Mouse (Mus musculus): Measurements from ENCODE around the gene Cacna1e. TPM values are rescaled to one million over a fixed set of nuclear protein-coding genes. Genes with fewer than 3 reads are reported as not detected.

Cacna1e gene
- polyA plus RNA-seq, 1 experiment from 2014 or later, result 1.7 TPM

GRCm38 (mm10) chr1:154886611-154887010 is 2.3 kb upstream of the Cacna1e start:
- 18% methylated on average over 2 of the region's 2 CpGs for WGBS
- ATAC-seq (ENCODE audit: low FRiP score), result peak; percentile 74
- Histone ChIP-seq H3K27me3 (ENCODE audit: control insufficient read depth, insufficient read depth, low read length) (peaks cover 10% of the 10 kb centered on the region), H3K4me2 (no peak overlapping the region), H3K4me3 (ENCODE audit: low read depth, low read length) (no peak overlapping the region), H3K9me3 (ENCODE audit: control insufficient read depth, low read length) (no peaks in the 10 kb centered on the region), H3K36me3 (ENCODE audit: control insufficient read depth, insufficient read depth, low read length) (no peaks in the 10 kb centered on the region), H3K27ac (ENCODE audit: low read depth, low read length) (no peak overlapping the region; the same call in 1 of the 2 replicates), H3K9ac (ENCODE audit: low read length) (peak overlapping the region; percentile 16; the same call in 1 of the 2 replicates), H3K4me1 (ENCODE audit: control insufficient read depth, insufficient read depth, low read length) (peaks cover 21% of the 10 kb centered on the region)
- peak; percentile 87 for DNase-seq (ENCODE audit: low spot score, missing footprints)

DNA sequence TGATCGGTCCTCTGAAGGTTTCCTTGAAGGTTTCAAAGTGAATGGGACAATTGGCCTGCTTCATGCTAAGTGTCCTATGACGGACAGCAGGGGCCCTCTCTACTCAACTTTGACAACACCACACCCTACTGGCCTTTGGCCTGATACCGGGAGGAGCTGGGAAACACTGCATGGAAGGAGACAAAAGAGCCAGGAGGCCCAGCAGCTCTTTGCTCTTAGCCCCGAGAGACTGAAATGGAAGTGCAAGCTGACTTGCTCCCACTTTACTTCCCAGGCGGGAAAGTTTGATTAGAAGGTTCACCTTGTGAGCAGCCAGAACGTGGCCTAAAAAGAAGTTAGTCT is 877 bp upstream of the Cacna1e start:
- Histone ChIP-seq H3K36me3 (ENCODE audit: control insufficient read depth, insufficient read depth, low read length) (no peaks in the 10 kb centered on the region), H3K27me3 (ENCODE audit: control insufficient read depth, insufficient read depth, low read length) (peaks cover 10% of the 10 kb centered on the region), H3K4me1 (ENCODE audit: control insufficient read depth, insufficient read depth, low read length) (peaks cover 21% of the 10 kb centered on the region), H3K9ac (ENCODE audit: low read length) (no peak overlapping the region), H3K9me3 (ENCODE audit: control insufficient read depth, low read length) (no peaks in the 10 kb centered on the region), H3K27ac (ENCODE audit: low read depth, low read length) (no peak overlapping the region), H3K4me3 (ENCODE audit: low read depth, low read length) (no peak overlapping the region), H3K4me2 (peak overlapping the region; percentile 74; the same call in 1 of the 2 replicates)
- DNase-seq (ENCODE audit: low spot score, missing footprints) (no peak), ATAC-seq (ENCODE audit: low FRiP score) (no peak)
- WGBS, result 20% methylated on average over 6 of the region's 6 CpGs

DNA sequence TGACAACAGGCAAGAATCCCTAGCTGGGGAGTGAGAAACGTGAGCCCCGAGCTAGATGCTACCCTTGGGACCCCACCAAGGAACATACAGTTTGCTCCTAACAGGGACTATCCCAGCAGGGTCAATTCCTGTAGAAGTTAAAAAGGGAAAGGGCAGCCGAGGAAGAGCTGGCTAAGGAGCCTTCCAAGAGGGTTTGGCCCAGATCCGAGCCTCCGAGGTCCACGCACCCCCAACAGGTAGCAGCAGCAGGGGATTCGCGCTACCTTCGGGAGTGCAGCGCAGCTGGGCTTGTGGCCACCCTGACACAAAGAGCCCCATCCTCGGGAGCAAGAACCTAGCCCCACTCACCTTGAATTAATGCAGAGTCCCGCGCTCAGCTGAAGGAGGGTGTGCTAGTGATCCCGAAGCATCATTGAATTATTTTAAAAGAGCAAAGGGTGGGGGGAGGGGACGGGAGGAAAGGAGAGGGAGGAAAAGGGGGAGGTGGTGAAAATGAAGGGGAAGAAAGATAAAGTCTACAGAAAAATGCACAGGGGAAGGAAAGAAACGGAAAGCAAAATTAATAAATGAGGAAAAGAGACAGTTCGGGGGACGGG is 607 bp downstream of the Cacna1e start:
- Histone ChIP-seq H3K4me1 (ENCODE audit: control insufficient read depth, insufficient read depth, low read length) (peaks cover 21% of the 10 kb centered on the region), H3K36me3 (ENCODE audit: control insufficient read depth, insufficient read depth, low read length) (no peaks in the 10 kb centered on the region), H3K27ac (ENCODE audit: low read depth, low read length) (no peak overlapping the region), H3K9ac (ENCODE audit: low read length) (peak overlapping the region; percentile 58), H3K27me3 (ENCODE audit: control insufficient read depth, insufficient read depth, low read length) (peaks cover 10% of the 10 kb centered on the region), H3K4me2 (peak overlapping the region; percentile 74), H3K4me3 (ENCODE audit: low read depth, low read length) (peak overlapping the region; percentile 37), H3K9me3 (ENCODE audit: control insufficient read depth, low read length) (no peaks in the 10 kb centered on the region)
- DNase-seq (ENCODE audit: low spot score, missing footprints) (peak; percentile 93), ATAC-seq (ENCODE audit: low FRiP score) (no peak)
- 4% methylated on average over 18 of the region's 18 CpGs for WGBS

GRCm38 (mm10) chr1:154865981-154866380 is 18.3 kb downstream of the Cacna1e start:
- no peak overlapping the region for H3K9ac ChIP-seq (ENCODE audit: low read length)
- no peaks in the 10 kb centered on the region for H3K36me3 ChIP-seq (ENCODE audit: control insufficient read depth, insufficient read depth, low read length)
- no peak overlapping the region for H3K4me3 ChIP-seq (ENCODE audit: low read depth, low read length)
- ATAC-seq (ENCODE audit: low FRiP score) (no peak), DNase-seq (ENCODE audit: low spot score, missing footprints) (no peak)
- no peaks in the 10 kb centered on the region for H3K27me3 ChIP-seq (ENCODE audit: control insufficient read depth, insufficient read depth, low read length)
- WGBS, result 90% methylated on average over 1 of the region's 1 CpGs
- no peaks in the 10 kb centered on the region for H3K4me1 ChIP-seq (ENCODE audit: control insufficient read depth, insufficient read depth, low read length)
- H3K4me2 ChIP-seq, result no peak overlapping the region
- H3K27ac ChIP-seq (ENCODE audit: low read depth, low read length), result no peak overlapping the region
- H3K9me3 ChIP-seq (ENCODE audit: control insufficient read depth, low read length), result no peaks in the 10 kb centered on the region

DNA sequence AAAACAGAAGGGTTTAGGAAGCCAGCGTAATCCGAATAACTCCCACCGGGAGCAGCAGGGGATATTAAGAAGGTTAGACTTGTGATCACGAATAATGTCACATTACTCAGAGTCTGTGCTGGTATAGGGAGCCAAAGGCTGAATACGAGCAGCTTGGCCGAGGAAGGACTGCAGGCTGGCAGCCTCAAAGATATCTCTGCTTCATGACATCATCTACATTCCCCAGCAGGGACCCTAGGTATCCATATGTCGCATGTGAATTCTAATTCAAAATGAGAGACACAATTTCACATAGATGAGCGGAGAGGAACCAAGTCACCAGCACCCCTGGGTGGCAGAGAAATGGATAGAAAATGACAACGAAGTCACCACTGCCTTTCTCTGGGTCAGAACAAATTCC is 22.9 kb downstream of the Cacna1e start:
- ATAC-seq (ENCODE audit: low FRiP score) (no peak), DNase-seq (ENCODE audit: low spot score, missing footprints) (no peak)
- no peaks in the 10 kb centered on the region for H3K9me3 ChIP-seq (ENCODE audit: control insufficient read depth, low read length)
- H3K9ac ChIP-seq (ENCODE audit: low read length), result no peak overlapping the region
- no peaks in the 10 kb centered on the region for H3K4me1 ChIP-seq (ENCODE audit: control insufficient read depth, insufficient read depth, low read length)
- no peak overlapping the region for H3K4me3 ChIP-seq (ENCODE audit: low read depth, low read length)
- no peaks in the 10 kb centered on the region for H3K36me3 ChIP-seq (ENCODE audit: control insufficient read depth, insufficient read depth, low read length)
- 81% methylated on average over 9 of the region's 9 CpGs for WGBS
- no peak overlapping the region for H3K4me2 ChIP-seq
- H3K27ac ChIP-seq (ENCODE audit: low read depth, low read length), result no peak overlapping the region
- H3K27me3 ChIP-seq (ENCODE audit: control insufficient read depth, insufficient read depth, low read length), result no peaks in the 10 kb centered on the region

DNA sequence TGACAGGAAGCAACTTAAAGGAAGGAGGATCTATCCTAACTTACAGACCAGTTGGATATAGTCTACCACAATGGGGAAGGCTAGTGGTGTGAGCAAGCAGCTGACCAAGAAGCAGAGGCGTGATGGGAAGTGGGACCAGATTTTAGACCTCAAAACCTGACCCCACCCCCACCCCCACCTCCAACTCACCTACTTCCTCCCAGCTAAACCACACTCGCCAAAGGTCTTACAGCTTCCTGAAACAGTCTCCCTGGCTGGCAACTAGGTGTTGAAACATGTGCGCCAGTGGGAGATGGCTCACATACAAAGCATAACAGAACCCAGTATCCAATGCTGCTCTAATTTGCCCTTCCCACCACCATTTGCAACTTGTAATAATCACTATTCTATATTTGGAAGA is 29.7 kb downstream of the Cacna1e start:
- DNase-seq (ENCODE audit: low spot score, missing footprints) (no peak), ATAC-seq (ENCODE audit: low FRiP score) (no peak)
- WGBS, result 92% methylated on average over 3 of the region's 3 CpGs

DNA sequence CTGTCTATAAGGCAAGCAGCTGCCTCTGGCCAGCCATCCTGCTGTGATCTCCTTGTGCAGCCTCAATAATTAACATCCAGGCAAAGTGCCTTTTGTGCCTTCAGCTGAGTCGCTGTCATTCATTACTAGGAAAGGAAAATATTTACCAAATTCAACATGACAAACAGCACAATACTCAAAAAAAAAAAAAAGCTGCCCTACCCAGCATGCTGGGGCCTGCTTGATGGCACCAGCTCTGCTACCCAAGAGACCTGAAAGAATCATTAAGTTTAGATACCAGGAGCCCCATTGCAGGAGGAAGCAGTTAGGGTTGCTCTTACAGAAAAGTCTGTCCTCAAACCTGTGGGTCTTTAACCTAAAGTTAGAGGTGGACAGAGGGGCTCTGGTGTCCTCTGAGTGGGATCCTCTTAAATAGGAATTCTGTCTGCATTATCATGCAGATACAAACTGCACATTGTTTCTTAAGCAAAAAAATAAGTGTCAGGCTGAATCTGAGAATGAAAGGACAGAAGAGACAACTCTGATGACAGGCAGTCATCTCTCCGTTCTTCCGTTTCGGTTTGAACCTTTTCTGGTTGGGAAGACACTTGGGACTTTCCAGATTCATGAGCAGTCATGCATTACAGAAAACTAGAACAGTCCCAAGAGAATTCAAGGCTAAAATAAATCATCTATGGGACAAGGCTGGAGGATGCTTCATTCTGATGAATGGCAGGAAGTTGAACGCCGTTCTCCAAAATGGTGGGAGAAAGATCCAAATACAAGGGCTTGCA is 33.6 kb downstream of the Cacna1e start:
- Histone ChIP-seq H3K9me3 (ENCODE audit: control insufficient read depth, low read length) (no peaks in the 10 kb centered on the region), H3K4me1 (ENCODE audit: control insufficient read depth, insufficient read depth, low read length) (peaks cover 4% of the 10 kb centered on the region; the same call in 1 of the 2 replicates), H3K4me3 (ENCODE audit: low read depth, low read length) (no peak overlapping the region), H3K27me3 (ENCODE audit: control insufficient read depth, insufficient read depth, low read length) (no peaks in the 10 kb centered on the region), H3K27ac (ENCODE audit: low read depth, low read length) (no peak overlapping the region), H3K4me2 (no peak overlapping the region), H3K9ac (ENCODE audit: low read length) (no peak overlapping the region), H3K36me3 (ENCODE audit: control insufficient read depth, insufficient read depth, low read length) (no peaks in the 10 kb centered on the region)
- no peak for DNase-seq (ENCODE audit: low spot score, missing footprints)
- no peak for ATAC-seq (ENCODE audit: low FRiP score)
- WGBS, result 82% methylated on average over 6 of the region's 6 CpGs

More for the DNA sequence above, 29.7 kb downstream of the Cacna1e start:
- Histone ChIP-seq H3K27me3 (ENCODE audit: control insufficient read depth, insufficient read depth, low read length) (no peaks in the 10 kb centered on the region), H3K4me1 (ENCODE audit: control insufficient read depth, insufficient read depth, low read length) (peaks cover 4% of the 10 kb centered on the region; the same call in 1 of the 2 replicates), H3K9me3 (ENCODE audit: control insufficient read depth, low read length) (no peaks in the 10 kb centered on the region), H3K4me2 (no peak overlapping the region), H3K27ac (ENCODE audit: low read depth, low read length) (no peak overlapping the region), H3K9ac (ENCODE audit: low read length) (no peak overlapping the region), H3K4me3 (ENCODE audit: low read depth, low read length) (no peak overlapping the region), H3K36me3 (ENCODE audit: control insufficient read depth, insufficient read depth, low read length) (no peaks in the 10 kb centered on the region)

GRCm38 (mm10) chr1:154848683-154849579 is 35.4 kb downstream of the Cacna1e start:
- H3K27ac ChIP-seq (ENCODE audit: low read depth, low read length), result no peak overlapping the region
- H3K9ac ChIP-seq (ENCODE audit: low read length), result no peak overlapping the region
- no peak overlapping the region for H3K4me2 ChIP-seq
- no peak for DNase-seq (ENCODE audit: low spot score, missing footprints)
- no peaks in the 10 kb centered on the region for H3K36me3 ChIP-seq (ENCODE audit: control insufficient read depth, insufficient read depth, low read length)
- H3K9me3 ChIP-seq (ENCODE audit: control insufficient read depth, low read length), result no peaks in the 10 kb centered on the region
- peaks cover 4% of the 10 kb centered on the region; the same call in 1 of the 2 replicates for H3K4me1 ChIP-seq (ENCODE audit: control insufficient read depth, insufficient read depth, low read length)
- H3K27me3 ChIP-seq (ENCODE audit: control insufficient read depth, insufficient read depth, low read length), result no peaks in the 10 kb centered on the region
- WGBS, result 89% methylated on average over 6 of the region's 6 CpGs
- no peak for ATAC-seq (ENCODE audit: low FRiP score)
- H3K4me3 ChIP-seq (ENCODE audit: low read depth, low read length), result no peak overlapping the region
